Mouse (Mus musculus) E14TG2a.4 (cell line): ENCODE measurements around the gene Spats1.

Source experiments
- H3K27me3 ChIP-seq: 2 replicates; pipeline ENCODE4 v1.6.1; 2014; ENCODE audit warnings: low read length, control low read depth; ENCODE audit not compliant: insufficient read depth
- H3K36me3 ChIP-seq: 2 replicates; pipeline ENCODE4 v1.6.1; 2014; ENCODE audit warnings: low read length, control low read depth; ENCODE audit not compliant: insufficient read depth
- H3K4me1 ChIP-seq: replicated peaks from 2 replicates; pipeline ENCODE4 v1.6.1; 2014; ENCODE audit warnings: low read depth, low read length, control low read depth
- H3K4me3 ChIP-seq: replicated peaks from 2 replicates; pipeline ENCODE4 v1.5.1; 2014; ENCODE audit warnings: mild to moderate bottlenecking, low read length
- H3K9me3 ChIP-seq: 2 replicates; pipeline ENCODE4 v1.6.1; 2014; ENCODE audit warnings: low read length, control low read depth
- CTCF ChIP-seq: conservative IDR thresholded peaks from 2 replicates; pipeline ENCODE4 v1.5.1; 2014; ENCODE audit warnings: low read length
- NANOG ChIP-seq: IDR thresholded peaks from 2 replicates; pipeline ENCODE4 v1.6.1; 2014; ENCODE audit warnings: borderline replicate concordance, low read length, mixed read lengths
- POU5F1 ChIP-seq: IDR thresholded peaks from 2 replicates; pipeline ENCODE4 v1.6.1; 2014; ENCODE audit warnings: low read length, borderline replicate concordance

Spats1 gene

GRCm38 (mm10) chr17:45408719-45409118 lies 66.5 kb downstream of the Spats1 start:
- peaks cover 26% of the 10 kb centered on the region for H3K4me1 ChIP-seq
- H3K9me3 ChIP-seq: no peaks in the 10 kb centered on the region
- H3K36me3 ChIP-seq: peaks cover 94% of the 10 kb centered on the region
- TF ChIP-seq NANOG: no peak
- TF ChIP-seq CTCF: no peak
- no peak for TF ChIP-seq POU5F1
- no peak overlapping the region for H3K4me3 ChIP-seq
- no peaks in the 10 kb centered on the region for H3K27me3 ChIP-seq

- H3K4me3 ChIP-seq: no peak overlapping the region
- H3K36me3 ChIP-seq: peaks cover 94% of the 10 kb centered on the region
- no peaks in the 10 kb centered on the region for H3K9me3 ChIP-seq
- TF ChIP-seq POU5F1 (no peak), CTCF (peak; percentile 41)
- no peaks in the 10 kb centered on the region for H3K27me3 ChIP-seq
- peaks cover 36% of the 10 kb centered on the region for H3K4me1 ChIP-seq
Measured at GRCm38 (mm10) chr17:45406281-45406680, 68.9 kb downstream of the Spats1 start.

- Histone ChIP-seq H3K27me3 (no peaks in the 10 kb centered on the region), H3K36me3 (peaks cover 95% of the 10 kb centered on the region), H3K4me1 (peaks cover 52% of the 10 kb centered on the region), H3K4me3 (no peak overlapping the region), H3K9me3 (no peaks in the 10 kb centered on the region)
- TF ChIP-seq CTCF (peak; percentile 60), NANOG (no peak)
Measured at GRCm38 (mm10) chr17:45403207-45403606, 72.0 kb downstream of the Spats1 start.

GRCm38 (mm10) chr17:45402601-45403000 lies 72.6 kb downstream of the Spats1 start:
- Histone ChIP-seq H3K36me3 (peaks cover 95% of the 10 kb centered on the region), H3K4me3 (no peak overlapping the region), H3K27me3 (no peaks in the 10 kb centered on the region), H3K9me3 (no peaks in the 10 kb centered on the region), H3K4me1 (peaks cover 56% of the 10 kb centered on the region)
- TF ChIP-seq CTCF (no peak), NANOG (no peak), POU5F1 (no peak)

DNA sequence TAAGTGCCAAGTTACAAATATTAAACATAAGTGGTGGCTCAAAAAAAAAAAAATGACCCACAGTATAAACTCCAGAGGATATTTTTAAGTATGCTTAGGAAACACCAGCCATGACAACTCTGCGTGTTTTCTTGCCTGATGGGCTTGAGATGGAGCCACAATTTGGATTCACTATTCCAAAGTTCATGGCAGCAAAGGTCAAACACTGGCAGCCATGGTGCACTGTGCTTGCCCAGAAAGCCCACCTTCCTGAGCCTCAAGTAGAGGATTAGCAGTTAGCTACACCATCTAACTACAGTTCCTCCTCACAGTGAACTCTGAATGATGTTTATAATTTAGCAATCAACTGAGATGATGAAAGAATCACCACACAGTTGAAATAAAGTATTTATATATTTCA lies 73.1 kb downstream of the Spats1 start:
- H3K9me3 ChIP-seq: no peaks in the 10 kb centered on the region
- H3K4me3 ChIP-seq: no peak overlapping the region
- H3K27me3 ChIP-seq: no peaks in the 10 kb centered on the region
- peaks cover 93% of the 10 kb centered on the region for H3K36me3 ChIP-seq
- peaks cover 54% of the 10 kb centered on the region for H3K4me1 ChIP-seq
- TF ChIP-seq NANOG: no peak
- no peak for TF ChIP-seq POU5F1
- TF ChIP-seq CTCF: no peak

GRCm38 (mm10) chr17:45401126-45401905 lies 73.9 kb downstream of the Spats1 start:
- no peak for TF ChIP-seq NANOG
- no peak for TF ChIP-seq CTCF
- no peak for TF ChIP-seq POU5F1
- Histone ChIP-seq H3K9me3 (no peaks in the 10 kb centered on the region), H3K4me1 (peaks cover 54% of the 10 kb centered on the region), H3K4me3 (no peak overlapping the region), H3K27me3 (no peaks in the 10 kb centered on the region), H3K36me3 (peaks cover 94% of the 10 kb centered on the region)

DNA sequence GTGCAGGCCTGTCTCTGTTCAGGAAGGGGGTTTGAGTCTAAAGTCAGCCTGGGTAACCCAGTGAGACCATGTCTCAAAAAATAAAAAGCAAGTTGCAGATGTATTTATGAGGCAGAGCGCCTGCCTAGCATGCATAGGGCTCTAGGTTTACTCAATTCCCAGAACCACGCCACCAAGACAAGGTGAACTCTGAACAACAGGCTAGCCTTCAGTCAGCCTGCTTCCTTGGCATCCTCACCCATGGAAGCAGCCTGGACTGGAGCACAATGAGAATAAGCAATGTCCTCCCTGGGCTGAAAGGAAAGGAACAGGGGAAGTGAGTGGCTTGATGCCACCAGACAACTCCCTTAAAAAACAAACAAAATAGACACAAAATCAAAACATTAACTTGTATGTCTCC lies 77.2 kb downstream of the Spats1 start:
- Histone ChIP-seq H3K27me3 (no peaks in the 10 kb centered on the region), H3K4me3 (no peak overlapping the region), H3K9me3 (no peaks in the 10 kb centered on the region), H3K4me1 (peaks cover 57% of the 10 kb centered on the region), H3K36me3 (peaks cover 93% of the 10 kb centered on the region)
- no peak for TF ChIP-seq CTCF
- no peak for TF ChIP-seq POU5F1
- TF ChIP-seq NANOG: no peak

DNA sequence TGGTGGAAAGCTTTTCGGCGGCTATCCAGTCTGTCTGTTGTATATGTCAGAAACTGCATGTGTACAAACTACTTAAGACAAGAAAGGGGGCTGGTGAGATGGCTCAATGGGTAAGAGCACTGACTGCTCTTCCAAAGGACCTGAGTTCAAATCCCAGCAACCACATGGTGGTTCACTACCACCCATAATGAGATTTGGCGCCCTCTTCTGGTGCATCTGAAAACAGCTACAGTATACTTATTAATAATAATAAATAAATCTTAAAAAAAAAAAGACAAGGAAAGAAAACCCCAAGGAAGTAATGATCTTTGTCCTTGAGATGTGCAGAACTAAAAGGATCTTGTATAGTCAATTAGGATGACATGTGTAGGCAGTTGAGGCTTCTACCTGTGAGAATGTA lies 77.7 kb downstream of the Spats1 start:
- TF ChIP-seq CTCF: peak; percentile 36
- no peak for TF ChIP-seq NANOG
- Histone ChIP-seq H3K4me1 (peaks cover 53% of the 10 kb centered on the region), H3K27me3 (no peaks in the 10 kb centered on the region), H3K36me3 (peaks cover 93% of the 10 kb centered on the region), H3K9me3 (no peaks in the 10 kb centered on the region), H3K4me3 (no peak overlapping the region)

DNA sequence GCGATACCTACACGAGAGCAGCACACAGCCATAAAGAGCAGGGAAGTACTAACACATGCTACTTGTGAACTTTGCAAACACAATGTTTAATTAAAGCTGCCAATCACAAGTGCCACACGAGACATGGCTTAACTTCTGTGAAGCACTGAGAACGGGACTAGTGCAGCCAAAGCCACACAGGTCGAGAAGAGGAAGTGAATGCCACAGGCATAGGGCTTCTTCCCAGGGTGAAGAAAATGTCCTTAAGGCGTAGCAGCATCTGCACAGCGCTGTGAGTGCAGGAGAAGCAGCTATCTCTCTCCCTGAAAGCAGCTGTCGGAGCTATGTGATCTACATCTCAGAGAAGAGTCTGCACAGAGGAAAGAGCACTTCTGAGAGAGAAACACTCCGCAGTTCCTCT lies 80.6 kb downstream of the Spats1 start:
- Histone ChIP-seq H3K4me1 (peaks cover 41% of the 10 kb centered on the region), H3K36me3 (peaks cover 93% of the 10 kb centered on the region), H3K27me3 (no peaks in the 10 kb centered on the region), H3K9me3 (no peaks in the 10 kb centered on the region), H3K4me3 (no peak overlapping the region)
- no peak; the same call in 1 of the 2 replicates for TF ChIP-seq CTCF
- no peak for TF ChIP-seq POU5F1
- TF ChIP-seq NANOG: no peak
